Mouse (Mus musculus) layer of hippocampus, postnatal 10 days (tissue): ENCODE data around the gene B020011L13Rik. TPM values are rescaled to one million over a fixed set of nuclear protein-coding genes. Genes with fewer than 3 reads are reported as not detected.
"Not testable (repeated sequence)": the region's sequence is repeated elsewhere in the genome, so short reads cannot be mapped to it uniquely, and the experiment has no call there.

Experiments used
- DNase-seq, 2 experiments: peaks; one replicate each; pipeline ENCODE4 v3.0.0; 2021; ENCODE audit warnings: low spot score in 2 of 2
- long read RNA-seq: library from polyadenylated mRNA; stranded (forward); transcript quantifications from one replicate; pipeline ENCODE4 v2.0.0, GENCODE M21; 2023
- total RNA-seq, 2 experiments: library from RNA; stranded (reverse); gene quantifications; 2 replicates each; pipeline ENCODE4 v1.2.3; 2021

The B020011L13Rik gene
- total RNA-seq = not detected
- long read RNA-seq = 0 reads

DNA sequence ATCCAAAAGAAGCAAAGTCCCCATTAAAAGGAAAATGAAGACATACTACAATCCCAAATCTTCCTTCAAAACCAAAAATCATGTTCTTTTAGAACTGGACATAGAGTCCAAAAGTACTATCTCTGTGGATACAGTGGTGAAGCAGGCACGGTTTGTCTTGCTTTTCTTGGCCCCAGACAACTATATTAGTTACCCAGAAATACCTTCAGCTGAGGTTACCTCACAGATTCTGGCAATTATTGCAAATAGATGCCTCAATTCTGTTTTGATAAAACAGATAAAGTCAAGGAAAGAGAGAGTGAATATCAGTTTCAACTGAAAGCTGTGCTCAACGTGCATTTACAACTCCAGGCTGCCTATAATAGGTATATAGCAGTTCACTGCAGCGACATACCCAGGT lies at the start of gene B020011L13Rik:
Gene B020011L13Rik (plus strand): TSS at position 301 of the 400 bp plus-strand sequence.
- not testable (repeated sequence) for DNase-seq

DNA sequence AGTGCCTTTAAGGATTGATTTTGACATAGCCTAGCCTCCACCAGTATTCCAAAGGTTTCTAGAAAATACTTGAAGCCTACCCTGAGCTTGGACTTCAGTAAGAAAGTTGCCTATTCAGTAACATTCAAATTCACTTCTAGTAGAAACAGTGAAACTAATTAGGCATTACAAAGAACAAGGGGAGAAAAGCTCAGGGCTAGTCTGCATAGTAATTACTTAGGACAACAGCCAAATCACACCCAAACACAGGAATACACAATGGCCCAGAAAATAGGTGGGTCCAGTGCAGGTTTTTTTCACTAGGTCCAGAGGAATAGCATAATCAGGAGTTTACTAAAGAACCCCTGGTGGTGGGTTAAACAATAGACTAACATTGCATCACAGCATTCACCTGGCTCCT lies 35.3 kb downstream of the B020011L13Rik start:
- not testable (repeated sequence) for DNase-seq

DNA sequence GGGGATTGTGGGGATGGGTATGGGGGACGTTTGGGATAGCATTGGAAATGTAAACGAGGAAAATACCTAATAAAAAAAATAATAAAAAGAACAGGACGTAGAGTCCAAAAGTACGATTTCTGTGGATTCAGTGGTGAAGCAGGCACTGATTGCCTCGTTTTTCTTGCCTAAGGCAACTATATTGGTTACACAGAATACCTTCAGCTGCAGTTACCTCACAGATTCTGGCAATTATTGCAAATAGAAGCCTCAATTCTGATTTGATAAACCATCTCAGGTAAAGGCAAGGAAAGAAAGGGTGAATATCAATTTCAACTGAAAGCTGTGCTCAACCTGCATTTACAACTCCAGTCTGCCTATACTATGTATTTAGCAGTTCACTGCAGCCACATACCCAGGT lies 48.8 kb downstream of the B020011L13Rik start, which contains the start of gene Gm28360:
Gene Gm28360 (plus strand): TSS at position 301 of the 400 bp plus-strand sequence.
- not testable (repeated sequence) for DNase-seq

DNA sequence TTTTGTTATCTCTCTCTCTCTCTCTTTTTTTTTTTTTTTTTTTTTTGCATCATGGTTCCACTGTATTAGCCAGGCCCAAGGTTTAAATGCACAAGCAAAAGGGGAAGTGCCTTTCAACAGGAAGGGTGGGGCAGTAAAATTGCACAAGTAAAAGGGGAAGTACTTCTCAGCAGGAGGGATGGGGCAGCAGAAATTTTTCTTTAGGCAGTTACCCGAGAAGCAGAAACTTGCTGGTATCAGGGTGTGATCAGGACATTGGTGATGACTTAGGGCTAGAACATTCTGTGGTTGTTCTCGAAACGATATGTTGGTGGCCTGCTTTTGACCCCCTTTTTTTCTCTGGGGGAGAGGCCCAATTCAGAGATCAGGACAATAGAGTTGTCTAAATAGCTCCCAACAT lies 70.8 kb downstream of the B020011L13Rik start:
- DNase-seq = not testable (repeated sequence)

Other genes with a start within 250 kb of the B020011L13Rik start
- gene Gm28363, start 84.0 kb upstream of the B020011L13Rik start, total RNA-seq = not detected
- not detected for gene Gm28360, start 48.9 kb downstream of the B020011L13Rik start, total RNA-seq
- not detected for gene Gm28168, start 146.9 kb downstream of the B020011L13Rik start, total RNA-seq
- gene Gm7145, start 184.8 kb downstream of the B020011L13Rik start, total RNA-seq = not detected